Mouse (Mus musculus): ENCODE data around the gene Pdcd2. TPM values are rescaled to one million over a fixed set of nuclear protein-coding genes. Genes with fewer than 3 reads are reported as not detected.
A peak's percentile ranks its signal among the peaks of the same experiment; 100 is the strongest.

Pdcd2 gene
- polyA plus RNA-seq, 1 experiment from 2014 or later: 66.4 TPM

GRCm38 (mm10) chr17:15518766-15519165 lies 8.3 kb downstream of the Pdcd2 start:
- Histone ChIP-seq H3K27ac (replicated peaks; ENCODE audit: low read depth, low read length) (no peak overlapping the region), H3K9me3 (ENCODE audit: control insufficient read depth, low read length) (no peaks in the 10 kb centered on the region), H3K4me1 (ENCODE audit: control insufficient read depth, insufficient read depth, low read length) (no peaks in the 10 kb centered on the region), H3K36me3 (ENCODE audit: control insufficient read depth, insufficient read depth, low read length) (peaks cover 95% of the 10 kb centered on the region), H3K4me2 (ENCODE audit: low read length) (no peak overlapping the region), H3K27me3 (ENCODE audit: control insufficient read depth, insufficient read depth, low read length) (no peaks in the 10 kb centered on the region), H3K9ac (replicated peaks; ENCODE audit: low read length) (no peak overlapping the region), H3K4me3 (replicated peaks; ENCODE audit: low read depth, low read length) (no peak overlapping the region)
- 93% methylated on average over 1 of the region's 1 CpGs for WGBS
- no peak for ATAC-seq (ENCODE audit: low FRiP score, low TSS enrichment)
- no peak for DNase-seq

GRCm38 (mm10) chr17:15518186-15518585 lies 8.9 kb downstream of the Pdcd2 start:
- Histone ChIP-seq H3K9me3 (ENCODE audit: control insufficient read depth, low read length) (no peaks in the 10 kb centered on the region), H3K4me1 (ENCODE audit: control insufficient read depth, insufficient read depth, low read length) (no peaks in the 10 kb centered on the region), H3K9ac (replicated peaks; ENCODE audit: low read length) (no peak overlapping the region), H3K4me2 (ENCODE audit: low read length) (no peak overlapping the region), H3K36me3 (ENCODE audit: control insufficient read depth, insufficient read depth, low read length) (peaks cover 95% of the 10 kb centered on the region), H3K27me3 (ENCODE audit: control insufficient read depth, insufficient read depth, low read length) (no peaks in the 10 kb centered on the region), H3K4me3 (replicated peaks; ENCODE audit: low read depth, low read length) (no peak overlapping the region), H3K27ac (replicated peaks; ENCODE audit: low read depth, low read length) (no peak overlapping the region)
- ATAC-seq (ENCODE audit: low FRiP score, low TSS enrichment) (no peak), DNase-seq (no peak)
- 95% methylated on average over 5 of the region's 5 CpGs for WGBS

- WGBS: 76% methylated on average over 5 of the region's 5 CpGs
- no peak overlapping the region for H3K4me3 ChIP-seq (replicated peaks; ENCODE audit: low read depth, low read length)
- H3K9ac ChIP-seq (replicated peaks; ENCODE audit: low read length): no peak overlapping the region
- no peaks in the 10 kb centered on the region for H3K27me3 ChIP-seq (ENCODE audit: control insufficient read depth, insufficient read depth, low read length)
- no peaks in the 10 kb centered on the region for H3K9me3 ChIP-seq (ENCODE audit: control insufficient read depth, low read length)
- no peak overlapping the region for H3K27ac ChIP-seq (replicated peaks; ENCODE audit: low read depth, low read length)
- DNase-seq: no peak
- ATAC-seq (ENCODE audit: low FRiP score, low TSS enrichment): no peak
- H3K36me3 ChIP-seq (ENCODE audit: control insufficient read depth, insufficient read depth, low read length): peaks cover 93% of the 10 kb centered on the region
- no peaks in the 10 kb centered on the region for H3K4me1 ChIP-seq (ENCODE audit: control insufficient read depth, insufficient read depth, low read length)
- no peak overlapping the region for H3K4me2 ChIP-seq (ENCODE audit: low read length)
Measured at GRCm38 (mm10) chr17:15517776-15518175, 9.3 kb downstream of the Pdcd2 start.

GRCm38 (mm10) chr17:15510694-15511093 lies 16.4 kb downstream of the Pdcd2 start:
- ATAC-seq (ENCODE audit: low FRiP score, low TSS enrichment): no peak

GRCm38 (mm10) chr17:15499656-15500394 lies 27.3 kb downstream of the Pdcd2 start, which contains the start of the genes Psmb1 and Tbp:
Gene Psmb1 (minus strand): TSS chr17:15499751.
Gene Tbp (plus strand): TSS chr17:15499888.
- DNase-seq (peak; percentile 99), ATAC-seq (ENCODE audit: low FRiP score, low TSS enrichment) (peak; percentile 91)
- H3K4me2 ChIP-seq (ENCODE audit: low read length): peak within 1 kb of the TSS; percentile 96
- under 1% methylated on average over 63 of the region's 63 CpGs for WGBS
- peak within 1 kb of the TSS; percentile 76 for H3K9ac ChIP-seq (replicated peaks; ENCODE audit: low read length)
- peak within 1 kb of the TSS; percentile 81 for H3K4me3 ChIP-seq (replicated peaks; ENCODE audit: low read depth, low read length)
- H3K36me3 ChIP-seq (ENCODE audit: control insufficient read depth, insufficient read depth, low read length): peaks cover 33% of the 10 kb centered on the region
- peak within 1 kb of the TSS; percentile 89 for H3K27ac ChIP-seq (replicated peaks; ENCODE audit: low read depth, low read length)
- peaks cover 33% of the 10 kb centered on the region for H3K4me1 ChIP-seq (ENCODE audit: control insufficient read depth, insufficient read depth, low read length)
- no peaks in the 10 kb centered on the region for H3K9me3 ChIP-seq (ENCODE audit: control insufficient read depth, low read length)
- no peaks in the 10 kb centered on the region for H3K27me3 ChIP-seq (ENCODE audit: control insufficient read depth, insufficient read depth, low read length)

More at GRCm38 (mm10) chr17:15510694-15511093, 16.4 kb downstream of the Pdcd2 start:
- 81% methylated on average over 2 of the region's 2 CpGs for WGBS
- DNase-seq: no peak
- H3K9me3 ChIP-seq (ENCODE audit: control insufficient read depth, low read length): no peaks in the 10 kb centered on the region
- no peaks in the 10 kb centered on the region for H3K4me1 ChIP-seq (ENCODE audit: control insufficient read depth, insufficient read depth, low read length)
- no peak overlapping the region for H3K4me3 ChIP-seq (replicated peaks; ENCODE audit: low read depth, low read length)
- no peaks in the 10 kb centered on the region for H3K27me3 ChIP-seq (ENCODE audit: control insufficient read depth, insufficient read depth, low read length)
- H3K36me3 ChIP-seq (ENCODE audit: control insufficient read depth, insufficient read depth, low read length): peaks cover 92% of the 10 kb centered on the region
- no peak overlapping the region for H3K4me2 ChIP-seq (ENCODE audit: low read length)
- H3K9ac ChIP-seq (replicated peaks; ENCODE audit: low read length): no peak overlapping the region
- no peak overlapping the region for H3K27ac ChIP-seq (replicated peaks; ENCODE audit: low read depth, low read length)

GRCm38 (mm10) chr17:15498753-15499113 lies 28.4 kb downstream of the Pdcd2 start:
- Histone ChIP-seq H3K9ac (replicated peaks; ENCODE audit: low read length) (peak overlapping the region; percentile 75; the same call in 1 of the 2 replicates), H3K9me3 (ENCODE audit: control insufficient read depth, low read length) (no peaks in the 10 kb centered on the region), H3K4me2 (ENCODE audit: low read length) (peak overlapping the region; percentile 96), H3K4me3 (replicated peaks; ENCODE audit: low read depth, low read length) (peak overlapping the region; percentile 81), H3K27ac (replicated peaks; ENCODE audit: low read depth, low read length) (peak overlapping the region; percentile 89), H3K27me3 (ENCODE audit: control insufficient read depth, insufficient read depth, low read length) (no peaks in the 10 kb centered on the region), H3K36me3 (ENCODE audit: control insufficient read depth, insufficient read depth, low read length) (peaks cover 31% of the 10 kb centered on the region), H3K4me1 (ENCODE audit: control insufficient read depth, insufficient read depth, low read length) (peaks cover 33% of the 10 kb centered on the region)
- ATAC-seq (ENCODE audit: low FRiP score, low TSS enrichment): no peak
- 46% methylated on average over 7 of the region's 7 CpGs for WGBS
- DNase-seq: no peak

GRCm38 (mm10) chr17:15497882-15498752 lies 29.0 kb downstream of the Pdcd2 start:
- H3K36me3 ChIP-seq (ENCODE audit: control insufficient read depth, insufficient read depth, low read length): peaks cover 32% of the 10 kb centered on the region
- no peaks in the 10 kb centered on the region for H3K9me3 ChIP-seq (ENCODE audit: control insufficient read depth, low read length)
- under 1% methylated on average over 50 of the region's 50 CpGs for WGBS
- ATAC-seq (ENCODE audit: low FRiP score, low TSS enrichment) (peak; percentile 95), DNase-seq (peak; percentile 96)
- peak overlapping the region; percentile 81 for H3K4me3 ChIP-seq (replicated peaks; ENCODE audit: low read depth, low read length)
- peaks cover 33% of the 10 kb centered on the region for H3K4me1 ChIP-seq (ENCODE audit: control insufficient read depth, insufficient read depth, low read length)
- H3K27ac ChIP-seq (replicated peaks; ENCODE audit: low read depth, low read length): peak overlapping the region; percentile 89
- peak overlapping the region; percentile 96 for H3K4me2 ChIP-seq (ENCODE audit: low read length)
- peak overlapping the region; percentile 75 for H3K9ac ChIP-seq (replicated peaks; ENCODE audit: low read length)
- no peaks in the 10 kb centered on the region for H3K27me3 ChIP-seq (ENCODE audit: control insufficient read depth, insufficient read depth, low read length)

GRCm38 (mm10) chr17:15490542-15490941 lies 36.6 kb downstream of the Pdcd2 start:
- peaks cover 55% of the 10 kb centered on the region for H3K36me3 ChIP-seq (ENCODE audit: control insufficient read depth, insufficient read depth, low read length)

More at GRCm38 (mm10) chr17:15490542-15490941, 36.6 kb downstream of the Pdcd2 start:
- ATAC-seq (ENCODE audit: low FRiP score, low TSS enrichment): no peak
- Histone ChIP-seq H3K9me3 (ENCODE audit: control insufficient read depth, low read length) (no peaks in the 10 kb centered on the region), H3K27ac (replicated peaks; ENCODE audit: low read depth, low read length) (no peak overlapping the region), H3K27me3 (ENCODE audit: control insufficient read depth, insufficient read depth, low read length) (no peaks in the 10 kb centered on the region), H3K4me1 (ENCODE audit: control insufficient read depth, insufficient read depth, low read length) (no peaks in the 10 kb centered on the region), H3K4me2 (ENCODE audit: low read length) (no peak overlapping the region), H3K4me3 (replicated peaks; ENCODE audit: low read depth, low read length) (no peak overlapping the region), H3K9ac (replicated peaks; ENCODE audit: low read length) (no peak overlapping the region)
- WGBS: 95% methylated on average over 7 of the region's 7 CpGs
- DNase-seq: no peak

All from midbrain, embryonic 14.5 days (tissue).